Mouse (Mus musculus): ENCODE results near the gene Ociad2.

Ociad2 gene

DNA sequence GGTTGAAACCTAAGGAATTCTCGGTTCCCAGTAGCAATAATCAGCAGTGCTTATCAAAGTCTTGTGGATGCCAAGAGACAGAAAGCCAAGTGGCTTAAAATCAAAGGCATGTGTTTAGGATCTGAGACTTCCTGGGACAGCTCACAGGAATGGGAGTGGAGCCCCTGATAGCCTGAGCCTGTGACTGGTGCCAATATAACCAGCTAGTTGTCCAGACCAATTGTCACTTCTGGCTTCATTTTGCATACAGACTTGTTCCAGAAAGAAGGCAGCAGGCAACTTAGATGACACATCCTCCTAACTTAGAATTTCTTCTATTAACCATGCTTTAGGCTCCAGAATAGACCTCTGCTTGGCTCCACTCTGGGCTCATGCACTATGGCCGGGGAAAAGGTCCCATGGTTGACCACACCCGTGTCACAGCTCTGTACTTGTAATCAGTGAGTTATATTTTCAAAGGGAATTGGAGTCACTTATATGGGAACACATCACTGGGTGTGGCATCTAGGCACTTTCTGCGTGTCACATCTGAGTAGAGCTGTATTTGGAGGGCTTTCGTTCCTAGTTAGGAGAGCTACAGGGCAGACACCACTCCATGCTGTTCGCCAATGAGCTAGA is 18.4 kb upstream of the Ociad2 start:
- in situ Hi-C loops (cut with MboI; ENCODE audit: unreplicated experiment in 2 of 2) = no loop called here

DNA sequence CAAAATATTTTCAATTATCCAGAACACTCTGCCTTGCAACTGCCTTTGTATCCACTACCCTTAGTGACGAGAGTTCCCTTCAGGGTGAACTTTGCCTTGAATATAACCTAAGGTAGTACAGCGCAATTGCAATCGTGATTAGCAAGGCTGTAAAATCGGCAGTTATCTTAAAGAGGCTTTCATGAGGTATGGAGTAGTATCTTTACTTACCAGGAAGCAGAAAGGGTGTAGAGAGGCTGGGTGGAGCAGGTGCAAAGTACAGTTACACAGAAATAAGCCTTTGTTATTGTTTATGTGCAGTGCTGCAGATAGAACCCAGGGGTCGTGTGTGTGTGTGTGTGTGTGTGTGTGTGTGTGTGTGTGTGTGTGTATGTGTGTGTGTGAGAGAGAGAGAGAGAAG is 14.6 kb upstream of the Ociad2 start:
- in situ Hi-C loops (cut with MboI; ENCODE audit: unreplicated experiment in 2 of 2) = no loop called here

DNA sequence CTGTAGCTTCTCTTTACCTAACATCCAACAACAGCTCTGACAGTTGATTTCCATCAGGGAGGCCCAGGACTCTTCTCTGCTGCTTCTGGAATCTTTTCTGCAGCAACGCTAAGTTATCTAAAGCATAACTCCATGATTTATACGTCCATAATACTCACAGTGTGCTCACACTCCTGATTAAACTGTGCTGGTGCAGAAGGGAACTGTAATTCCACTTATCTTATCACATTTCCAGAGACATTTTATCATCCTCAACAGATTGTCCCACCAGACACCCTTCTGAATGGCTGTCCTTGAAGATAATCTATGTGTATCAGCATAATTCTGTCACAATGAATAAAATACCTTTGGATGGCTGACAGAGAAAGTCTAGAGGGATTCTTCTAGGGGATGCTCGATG is 13.2 kb upstream of the Ociad2 start:
- in situ Hi-C loops (cut with MboI; ENCODE audit: unreplicated experiment in 2 of 2) = no loop called here

DNA sequence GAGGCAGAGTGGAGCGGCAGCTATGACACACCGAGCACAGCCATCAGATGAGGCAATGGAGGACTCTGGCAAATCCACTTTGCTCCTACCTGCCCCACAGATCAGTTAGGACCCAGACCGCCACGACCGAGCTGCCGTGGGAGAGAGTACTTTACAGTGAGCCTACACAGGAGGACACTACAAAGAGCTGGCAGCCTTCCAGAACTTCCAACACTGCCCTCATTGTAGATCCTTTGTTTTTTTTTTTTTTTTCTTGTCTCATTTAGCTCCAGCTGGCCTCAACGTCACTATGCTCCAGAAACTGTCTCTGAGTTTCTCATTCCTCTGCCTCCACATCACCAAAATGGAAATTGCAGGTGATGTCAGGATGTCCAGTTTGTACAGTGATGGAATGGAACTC is 12.7 kb upstream of the Ociad2 start:
- in situ Hi-C loops (cut with MboI; ENCODE audit: unreplicated experiment in 2 of 2) = no loop called here

DNA sequence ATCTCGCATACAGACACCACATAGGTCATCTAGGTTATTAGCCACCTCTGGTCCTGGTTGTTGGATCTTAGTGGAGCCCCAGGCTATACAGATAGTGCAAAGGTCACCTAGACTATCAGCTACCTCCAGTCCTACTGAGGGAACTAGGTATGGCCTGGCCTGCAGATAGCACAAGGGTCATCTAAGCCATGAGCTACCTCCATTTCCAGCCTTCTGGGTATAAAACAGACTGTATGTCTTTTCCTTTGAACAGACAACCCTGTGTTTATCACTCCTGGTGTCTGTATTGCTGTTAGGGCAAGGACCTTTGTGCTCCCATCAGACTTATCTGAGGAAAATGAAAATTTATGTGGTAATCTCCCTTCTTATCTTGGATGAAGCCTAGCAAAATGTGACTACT is 11.0 kb upstream of the Ociad2 start:
- in situ Hi-C loops (cut with MboI; ENCODE audit: unreplicated experiment in 2 of 2) = no loop called here

DNA sequence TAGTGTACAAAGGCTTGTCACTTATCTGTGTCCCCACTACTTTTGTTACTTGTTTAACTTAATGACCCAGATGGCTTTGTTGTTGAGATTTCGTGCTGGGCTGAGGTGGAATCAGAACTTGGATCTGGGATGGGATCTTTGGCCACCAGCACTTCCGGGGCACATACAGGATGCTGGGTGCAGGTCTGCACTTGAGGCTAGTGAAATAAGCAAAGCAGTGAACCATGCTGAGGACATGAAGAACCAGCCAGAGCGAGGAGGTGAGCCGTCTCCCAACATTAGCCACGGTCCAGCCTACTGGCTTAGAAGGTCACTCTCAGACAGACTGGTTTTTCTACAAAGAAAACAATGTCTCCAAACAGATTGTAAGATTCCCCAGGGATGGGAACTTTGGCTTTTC is 8.7 kb upstream of the Ociad2 start:
- in situ Hi-C loops (cut with MboI; ENCODE audit: unreplicated experiment in 2 of 2) = no loop called here

DNA sequence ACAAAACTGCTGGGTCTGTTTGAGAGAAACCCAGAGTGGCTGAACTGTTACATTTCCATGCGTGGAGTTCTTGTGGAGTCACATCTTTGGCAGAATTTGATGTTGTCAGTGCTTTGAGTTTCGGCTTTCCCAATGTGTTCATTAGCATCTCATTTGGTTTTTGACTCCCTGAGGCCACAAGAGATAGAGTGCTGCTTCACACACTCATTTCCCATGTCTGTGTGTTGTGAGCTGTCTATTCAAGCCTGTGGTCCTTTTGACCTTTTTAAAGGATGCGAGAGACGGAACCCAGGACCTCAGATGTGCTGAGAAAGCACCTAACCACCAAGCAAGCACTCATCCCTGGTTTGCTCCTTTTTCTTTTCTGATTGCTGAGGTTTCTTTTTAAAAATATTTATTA is 4.4 kb upstream of the Ociad2 start:
- in situ Hi-C loops (cut with MboI; ENCODE audit: unreplicated experiment in 2 of 2) = no loop called here

DNA sequence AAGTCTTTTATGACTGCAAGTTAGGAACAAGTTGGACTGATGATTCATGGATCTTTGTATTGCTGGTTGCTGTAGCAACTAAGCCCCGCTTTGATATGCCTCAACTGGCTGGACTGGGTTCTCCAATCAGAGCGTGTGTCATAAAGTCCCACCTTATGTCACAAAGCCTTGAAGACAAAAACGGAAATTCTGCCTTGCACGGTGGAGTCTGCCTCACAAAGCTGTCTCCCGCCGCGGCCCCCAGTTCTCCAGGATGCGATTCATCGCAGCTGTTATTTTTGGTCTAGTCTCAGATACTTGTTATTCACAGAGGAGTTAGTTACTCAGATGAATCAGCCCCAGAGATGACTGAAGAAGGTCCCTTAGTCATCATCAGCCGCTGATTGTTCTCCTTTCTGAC is 3.5 kb upstream of the Ociad2 start:
- in situ Hi-C loops (cut with MboI; ENCODE audit: unreplicated experiment in 2 of 2) = no loop called here

DNA sequence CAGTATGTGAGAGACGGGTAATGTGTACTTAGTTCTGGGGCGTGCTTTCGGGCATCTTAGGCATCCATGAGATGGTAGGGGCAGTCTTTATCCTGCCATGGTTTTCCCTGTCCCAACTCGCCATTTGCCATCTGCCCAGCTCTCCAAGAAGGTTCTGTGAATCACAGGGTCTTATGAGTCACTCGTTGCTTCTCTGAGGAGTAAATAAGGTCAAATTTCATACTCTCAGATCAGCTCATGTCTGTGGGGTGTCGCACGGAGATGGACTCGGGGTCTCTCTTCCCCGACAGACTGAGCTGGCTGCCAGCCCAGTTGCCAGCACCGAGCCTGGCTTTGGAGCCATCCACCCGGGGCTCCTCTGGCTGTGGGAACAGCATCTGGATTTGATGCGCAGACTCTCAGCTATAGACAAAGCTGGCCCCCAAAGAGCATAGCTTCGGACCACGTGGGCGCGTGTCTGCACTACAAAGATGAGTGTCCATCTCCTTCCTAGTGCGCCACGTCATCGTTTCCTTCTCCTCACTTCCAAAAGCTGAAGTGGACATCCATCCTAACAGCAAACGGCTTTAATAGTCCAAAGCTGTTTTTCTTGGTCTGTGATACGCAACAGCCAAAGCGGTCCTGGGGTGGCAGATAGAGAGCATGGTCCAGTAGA is 2.0 kb upstream of the Ociad2 start:
- in situ Hi-C loops (cut with MboI; ENCODE audit: unreplicated experiment in 2 of 2) = no loop called here

DNA sequence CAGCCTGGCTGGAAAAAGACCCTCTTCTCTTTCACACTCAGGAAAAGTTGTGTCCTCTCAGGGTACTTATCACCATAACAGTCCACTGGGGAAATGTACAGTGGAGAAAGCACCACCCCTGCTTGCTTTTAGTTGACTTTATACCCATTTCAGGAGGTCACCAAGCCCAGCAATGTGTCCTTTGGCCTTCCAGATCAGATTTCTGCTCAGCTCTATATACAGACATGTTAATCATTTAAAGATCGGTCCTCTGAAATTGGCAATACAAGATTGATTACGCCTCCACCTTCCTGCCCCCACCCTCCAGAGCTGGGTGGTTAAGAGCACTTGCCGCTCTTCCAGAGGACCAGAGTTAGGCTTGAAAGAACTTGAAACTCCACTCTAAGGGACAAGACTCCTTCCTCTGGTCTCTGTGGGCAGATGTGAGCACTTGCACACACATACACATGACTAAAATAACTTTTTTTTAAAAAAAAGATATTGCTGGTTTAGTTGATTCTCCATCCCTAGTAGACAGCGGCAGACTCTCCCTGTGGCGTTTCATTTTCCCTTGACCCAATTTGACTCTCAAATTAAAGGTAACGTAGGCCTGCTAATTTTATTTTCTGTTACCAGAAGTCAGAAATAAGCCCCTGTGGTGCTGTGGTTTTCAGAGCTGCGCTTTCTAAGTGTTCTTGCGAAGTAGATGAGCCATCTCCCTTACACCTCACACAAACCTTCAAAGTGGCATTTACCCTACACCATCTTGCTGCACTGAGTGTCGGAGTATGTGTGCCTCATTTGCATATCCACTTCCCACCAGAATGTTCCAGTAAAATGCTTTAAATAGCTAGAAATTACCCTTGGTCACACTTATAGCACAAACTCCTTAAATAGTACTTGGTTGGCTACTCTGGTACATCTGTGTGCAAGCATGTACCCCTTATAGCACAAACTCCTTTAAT is 777 bp downstream of the Ociad2 start:
- in situ Hi-C loops (cut with MboI; ENCODE audit: unreplicated experiment in 2 of 2) = no loop called here

DNA sequence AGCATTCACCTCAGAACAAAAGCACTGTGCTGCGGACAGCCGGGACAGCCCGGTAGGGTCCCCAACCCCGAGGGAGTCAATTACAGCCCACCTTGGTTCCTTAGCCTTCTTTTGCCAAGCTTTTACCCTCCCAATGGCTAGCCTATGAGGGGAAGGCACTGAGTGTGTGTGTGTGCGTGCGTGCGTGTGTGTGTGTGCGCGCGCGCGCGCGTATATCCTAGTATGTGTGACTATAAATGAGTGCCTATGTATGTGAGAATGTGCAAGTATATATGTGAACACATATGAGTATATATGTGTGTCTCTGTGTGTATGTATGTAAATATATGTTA is 2.0 kb downstream of the Ociad2 start:
- in situ Hi-C loops (cut with MboI; ENCODE audit: unreplicated experiment in 2 of 2) = no loop called here

DNA sequence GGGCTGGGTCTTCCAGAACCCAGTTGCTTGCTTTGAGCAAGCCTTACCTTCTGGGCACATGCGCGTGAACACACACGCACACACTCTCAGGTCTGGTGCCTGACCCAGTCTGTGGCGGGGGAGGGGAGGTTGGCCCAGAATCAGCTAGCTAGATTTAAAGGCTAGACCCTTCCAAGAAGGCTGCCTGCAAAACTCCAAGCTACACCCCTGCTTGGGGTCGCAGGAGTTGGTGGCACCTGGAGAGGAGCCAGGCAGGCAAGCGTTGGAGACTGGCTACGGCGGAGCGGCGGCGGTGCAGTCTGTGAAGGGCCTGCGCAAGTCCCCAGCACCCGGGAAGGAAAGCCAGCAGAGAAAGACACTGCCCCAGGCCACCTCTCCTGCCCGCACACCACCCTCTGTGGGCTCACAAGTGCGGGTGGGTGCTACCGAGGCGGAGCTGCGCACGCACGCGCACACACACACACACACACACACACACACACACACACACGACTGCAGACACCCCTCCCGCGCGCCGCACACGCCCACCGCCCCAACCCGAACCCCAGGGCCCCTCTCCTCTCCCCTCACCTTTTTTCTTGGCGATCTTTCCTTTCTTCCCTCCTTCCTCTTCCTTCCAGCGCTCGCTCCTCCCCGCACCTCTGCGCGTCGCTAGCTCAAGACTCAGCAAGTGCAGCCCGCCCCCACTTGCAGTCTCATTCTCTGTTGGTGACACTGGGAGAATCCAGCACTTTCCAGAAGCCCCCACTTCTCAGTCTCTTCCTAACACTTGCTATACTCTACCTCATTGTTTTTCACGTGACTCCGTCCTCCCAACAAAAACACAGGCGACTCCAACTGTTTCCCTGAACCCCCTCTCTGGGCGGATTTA is 2.6 kb downstream of the Ociad2 start:
- in situ Hi-C loops (cut with MboI; ENCODE audit: unreplicated experiment in 2 of 2) = no loop called here

DNA sequence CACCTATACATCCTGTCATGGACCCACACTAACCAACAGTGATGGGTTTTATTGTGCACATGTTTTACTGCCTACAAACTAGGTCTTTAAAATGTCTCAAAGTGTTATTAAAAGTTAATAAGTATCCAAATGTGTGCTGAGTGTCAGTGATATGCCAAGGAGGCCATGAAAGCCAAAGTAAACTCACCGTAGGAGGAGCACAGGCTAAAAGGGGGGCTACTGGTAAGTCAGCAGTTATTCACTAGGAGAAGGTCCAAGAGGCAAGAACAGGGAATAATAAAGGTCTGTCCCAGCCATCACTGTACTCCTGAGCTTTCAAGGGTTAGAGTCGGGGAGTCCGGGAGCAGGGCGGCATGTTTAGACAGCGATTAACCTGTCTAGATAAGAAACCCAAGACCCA is 4.4 kb downstream of the Ociad2 start:
- in situ Hi-C loops (cut with MboI; ENCODE audit: unreplicated experiment in 2 of 2) = no loop called here

DNA sequence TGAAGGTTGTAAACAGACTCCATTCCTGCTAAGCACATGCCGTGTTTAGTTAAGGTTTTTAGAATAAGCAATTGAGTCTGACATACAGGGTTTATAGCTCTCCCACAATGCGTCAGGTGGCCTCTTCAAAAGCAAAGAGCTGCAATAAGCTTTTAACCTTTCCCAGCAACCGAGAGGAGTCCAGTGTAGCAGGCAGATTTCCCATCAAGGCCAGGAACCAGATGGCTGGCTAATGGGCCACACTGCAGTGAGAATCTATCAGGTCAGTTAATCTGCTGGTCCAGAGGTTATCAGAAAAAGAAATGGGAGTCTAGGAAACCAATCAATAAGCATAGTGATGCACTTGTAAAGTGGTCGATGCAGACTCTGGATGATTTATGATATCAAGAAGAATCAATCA is 9.8 kb downstream of the Ociad2 start:
- in situ Hi-C loops (cut with MboI; ENCODE audit: unreplicated experiment in 2 of 2) = loop anchor here in 1 of 2 experiments (5.0 kb wide), 1 partner anchor 36 kb away; no protein-coding TSS in a partner anchor

DNA sequence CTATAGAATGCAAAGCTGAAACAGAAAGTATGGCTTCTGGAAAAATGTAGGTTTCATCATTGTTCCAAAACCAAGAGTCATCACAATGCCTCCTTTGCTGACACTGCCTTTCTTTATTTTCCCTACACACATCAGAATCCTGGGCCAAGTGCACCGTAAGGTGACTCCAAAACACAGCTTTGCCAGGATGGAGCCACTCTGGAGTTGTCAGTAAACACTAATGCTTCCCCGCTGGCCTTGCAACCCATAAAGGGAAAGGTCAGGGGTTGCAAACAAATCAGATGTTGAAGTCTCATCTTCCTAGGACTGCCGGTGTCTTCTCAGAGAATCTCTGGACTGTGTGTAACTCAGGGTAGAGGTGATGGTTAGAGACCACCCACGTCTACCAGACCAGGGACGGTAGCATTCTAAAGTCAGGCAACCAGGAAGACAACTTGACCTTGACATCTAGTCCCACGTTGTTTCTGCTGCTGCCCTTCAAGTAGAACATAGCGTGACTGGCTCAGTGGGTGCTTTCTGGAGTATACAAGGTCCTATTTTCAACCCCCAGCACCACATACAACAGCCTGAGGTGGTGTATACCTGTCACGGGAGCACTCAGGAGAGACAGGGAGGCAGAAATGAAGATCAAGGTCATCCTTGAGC is 16.2 kb downstream of the Ociad2 start:
- in situ Hi-C loops (cut with MboI; ENCODE audit: unreplicated experiment in 2 of 2) = loop anchor here in 1 of 2 experiments (25.0 kb wide), 1 partner anchor 1238 kb away; no protein-coding TSS in a partner anchor

DNA sequence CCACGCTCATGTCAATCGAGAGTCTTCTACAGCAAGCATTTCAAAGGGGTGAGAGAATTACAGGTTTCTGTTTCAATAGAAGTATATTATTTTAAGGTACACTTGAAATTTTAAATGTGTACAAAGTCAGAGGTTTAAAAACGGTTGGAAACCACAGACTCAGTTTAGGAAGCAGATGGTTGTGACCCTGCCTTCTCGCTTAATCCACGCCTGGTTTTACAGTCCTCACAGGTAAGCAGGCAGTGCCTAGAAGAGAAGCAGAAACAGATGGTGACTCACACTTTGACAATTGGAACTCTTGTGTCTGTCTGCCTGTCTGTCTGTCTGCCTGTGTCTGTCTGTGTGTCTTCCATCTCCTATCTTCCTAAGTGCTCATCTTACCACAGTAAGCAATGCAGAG is 17.2 kb downstream of the Ociad2 start:
- in situ Hi-C loops (cut with MboI; ENCODE audit: unreplicated experiment in 2 of 2) = loop anchor here in 1 of 2 experiments (25.0 kb wide), 1 partner anchor 1239 kb away; no protein-coding TSS in a partner anchor

DNA sequence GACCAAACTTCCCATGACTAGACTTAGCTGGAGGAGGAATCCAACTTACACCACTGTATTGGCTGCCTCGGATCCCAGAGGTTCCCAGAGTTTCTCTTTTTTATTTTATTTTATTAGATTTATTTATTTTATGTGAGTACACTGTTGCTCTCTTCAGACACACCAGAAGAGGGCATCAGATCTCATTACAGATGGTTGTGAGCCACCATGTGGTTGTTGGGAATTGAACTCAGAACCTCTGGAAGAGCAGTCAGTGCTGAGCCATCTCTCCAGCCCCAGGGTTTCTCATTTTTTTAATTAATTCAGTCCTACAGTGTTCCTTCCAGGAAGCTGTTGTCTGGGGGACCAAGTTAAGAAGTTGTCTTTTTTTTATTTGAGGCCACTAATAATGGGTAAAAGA is 18.1 kb downstream of the Ociad2 start:
- in situ Hi-C loops (cut with MboI; ENCODE audit: unreplicated experiment in 2 of 2) = loop anchor here in 1 of 2 experiments (25.0 kb wide), 1 partner anchor 1240 kb away; no protein-coding TSS in a partner anchor

DNA sequence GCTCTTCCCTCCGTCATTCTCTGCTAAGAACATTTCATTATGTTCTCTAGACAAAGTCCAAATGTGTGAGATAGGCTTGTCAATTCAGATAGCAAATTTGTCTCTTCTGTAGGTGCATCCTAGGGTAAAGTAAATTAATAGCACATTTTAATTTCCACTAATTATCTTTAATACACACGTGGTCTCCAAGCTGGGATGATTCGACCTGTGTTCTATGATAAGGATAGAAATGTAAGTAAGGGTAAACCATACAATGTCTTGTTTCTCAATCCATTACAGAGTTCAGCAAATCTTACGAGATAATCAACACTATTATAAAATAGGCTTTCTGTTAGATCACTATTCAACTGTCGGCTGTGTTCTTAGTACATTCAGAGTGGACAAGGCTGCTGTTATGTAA is 21.5 kb downstream of the Ociad2 start:
- in situ Hi-C loops (cut with MboI; ENCODE audit: unreplicated experiment in 2 of 2) = loop anchor here in 1 of 2 experiments (25.0 kb wide), 1 partner anchor 1243 kb away; no protein-coding TSS in a partner anchor

DNA sequence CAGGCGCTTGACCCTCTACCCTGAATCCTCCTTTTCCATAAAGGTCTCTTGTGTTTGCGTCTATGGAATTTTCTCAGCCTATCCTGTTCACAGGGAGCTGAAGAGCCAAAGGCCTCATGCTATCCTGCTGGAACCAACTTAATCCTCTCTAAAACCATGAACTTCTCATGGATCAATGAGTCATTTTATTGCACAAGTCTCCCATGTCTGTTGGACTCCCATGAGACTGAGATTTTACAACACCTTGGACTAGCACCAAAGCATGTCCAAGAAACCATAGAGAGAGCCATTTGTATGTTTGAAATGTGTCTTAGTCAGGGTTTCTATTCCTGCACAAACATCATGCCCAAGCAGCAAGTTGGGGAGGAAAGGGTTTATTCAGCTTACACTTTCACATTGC is 26.2 kb downstream of the Ociad2 start:
- in situ Hi-C loops (cut with MboI; ENCODE audit: unreplicated experiment in 2 of 2) = loop anchor here in 1 of 2 experiments (25.0 kb wide), 1 partner anchor 1248 kb away; no protein-coding TSS in a partner anchor

DNA sequence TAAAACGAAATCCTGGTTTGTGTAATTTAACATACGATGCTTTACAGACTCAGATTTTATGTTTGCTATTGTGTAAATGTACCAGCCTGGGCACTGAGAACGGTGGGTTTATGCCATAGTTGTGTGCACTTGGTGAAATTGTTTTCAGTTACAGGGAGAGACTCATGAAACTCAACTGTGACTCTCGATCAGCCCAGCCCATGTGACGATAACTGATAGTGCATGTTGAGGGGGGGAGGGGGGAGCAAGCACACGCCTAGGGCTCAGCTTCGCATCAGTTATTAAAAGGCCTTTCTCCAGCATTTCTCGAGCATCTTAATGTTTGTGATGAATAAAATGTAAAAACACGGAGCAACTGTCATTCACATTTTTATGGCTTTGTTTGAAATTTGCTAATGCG is 27.2 kb downstream of the Ociad2 start:
- in situ Hi-C loops (cut with MboI; ENCODE audit: unreplicated experiment in 2 of 2) = loop anchor here in 1 of 2 experiments (25.0 kb wide), 1 partner anchor 1249 kb away; no protein-coding TSS in a partner anchor
